Comparison of ENCODE assay signal across 8 mouse cellular contexts in genomic region chr7:139397521-139397920, GRCm38 (mm10). TPM values are rescaled to one million over a fixed set of nuclear protein-coding genes. Genes with fewer than 3 reads are reported as not detected.
DNase-seq lines count a peak whose midpoint lies in the region; ATAC-seq and TF ChIP-seq lines count a peak whose summit lies in the region.

No protein-coding gene starts in this region.

- 13% methylated on average over 8 of the region's 8 CpGs for WGBS in cerebellum, adult 2 months
- 34% methylated on average over 8 of the region's 8 CpGs for whole genome bisulfite sequencing in heart, embryonic 13.5 days

- peak overlapping the region; percentile 53 for H3K27ac ChIP-seq in cerebellum, adult 2 months (ENCODE audit: insufficient read depth, low read length)
- H3K27ac ChIP-seq in heart, embryonic 13.5 days (replicated peaks): peak overlapping the region; percentile 43

- TF ChIP-seq CTCF in cerebellum, adult 2 months (IDR thresholded peaks at IDR 0.05; ENCODE audit: borderline replicate concordance, insufficient read depth, low read depth, low read length): no peak

- DNase-seq in heart, adult 18-20 months: peak; percentile 66 to 74
- DNase-seq in heart, postnatal 25 days (ENCODE audit: low spot score): no peak
- DNase-seq in A20 (ENCODE audit: low read depth, low spot score): peak; percentile 25
- peak; percentile 63 to 68 for DNase-seq in cerebellum, adult 2 months
- DNase-seq in kidney, postnatal 4 days: peak; percentile 54 to 66
- DNase-seq in retina, postnatal 7 days (ENCODE audit: low read depth, low spot score): peak; percentile 56
- no peak for DNase-seq in yolk sac, embryonic 10.5 days (ENCODE audit: low spot score)

- no peaks in the 10 kb centered on the region for H3K27me3 ChIP-seq in cerebellum, adult 2 months (ENCODE audit: control insufficient read depth, insufficient read depth, low read length)
- H3K27me3 ChIP-seq in heart, embryonic 13.5 days (replicated peaks): no peaks in the 10 kb centered on the region

- 0 out of 2 replicates have a peak, but pooled peaks cover 4% of the 10 kb centered on the region for H3K36me3 ChIP-seq in heart, embryonic 13.5 days

- H3K4me2 ChIP-seq in heart, embryonic 13.5 days: peak overlapping the region; percentile 7; the same call in 1 of the 2 replicates

- H3K9ac ChIP-seq in heart, embryonic 13.5 days: peak overlapping the region; percentile 57; the same call in 1 of the 2 replicates

- H3K4me1 ChIP-seq in cerebellum, adult 2 months (ENCODE audit: control insufficient read depth, insufficient read depth, low read length): peaks cover 73% of the 10 kb centered on the region
- H3K4me1 ChIP-seq in heart, embryonic 13.5 days: peaks cover 97% of the 10 kb centered on the region

- no peak for TF ChIP-seq POLR2A in cerebellum, adult 2 months (IDR thresholded peaks at IDR 0.05; ENCODE audit: borderline replicate concordance, insufficient read depth, low read length)

- ATAC-seq in heart, embryonic 13.5 days (ENCODE audit: extremely low read depth, insufficient number of reproducible peaks, low FRiP score, low TSS enrichment): no peak

- no peaks in the 10 kb centered on the region for H3K9me3 ChIP-seq in heart, embryonic 13.5 days

- intact Hi-C loops in heart, postnatal 25 days (cut with DNase I): no loop called here

- H3K4me3 ChIP-seq in cerebellum, adult 2 months (replicated peaks; ENCODE audit: insufficient read depth, low read depth, low read length): no peak overlapping the region
- no peak overlapping the region for H3K4me3 ChIP-seq in heart, embryonic 13.5 days

RNA-seq across cellular contexts. Expression of gene Inpp5a, which starts 8.6 kb away (rescaled TPM):
- 100 to 1,000 TPM; 293 to 297 TPM for total RNA-seq in heart, adult 18-20 months (2021)
- 100 to 1,000 TPM; 292 to 306 TPM for total RNA-seq in heart, postnatal 25 days (2021)
- 164 and 181 TPM in 2 replicates for polyA plus RNA-seq in cerebellum, adult 2 months (2012; rRNA removed)
- 58.4 and 58.5 TPM in 2 replicates for polyA plus RNA-seq in heart, embryonic 13.5 days (2015; fragmentation: Nextera tagmentation; extraction: Ambion mirVana)

Comparison
In these comparisons a context has a peak if more than half of its experiments do, and no peak if none do; other contexts are left out.
1. DNase-seq: peak in heart, adult 18-20 months (2 of 2), A20 (single experiment), cerebellum, adult 2 months (2 of 2), kidney, postnatal 4 days (2 of 2) and retina, postnatal 7 days (single experiment); none in heart, postnatal 25 days (single experiment) and yolk sac, embryonic 10.5 days (single experiment).